15 mouse cellular contexts compared by ENCODE assay signal in the genomic region with DNA sequence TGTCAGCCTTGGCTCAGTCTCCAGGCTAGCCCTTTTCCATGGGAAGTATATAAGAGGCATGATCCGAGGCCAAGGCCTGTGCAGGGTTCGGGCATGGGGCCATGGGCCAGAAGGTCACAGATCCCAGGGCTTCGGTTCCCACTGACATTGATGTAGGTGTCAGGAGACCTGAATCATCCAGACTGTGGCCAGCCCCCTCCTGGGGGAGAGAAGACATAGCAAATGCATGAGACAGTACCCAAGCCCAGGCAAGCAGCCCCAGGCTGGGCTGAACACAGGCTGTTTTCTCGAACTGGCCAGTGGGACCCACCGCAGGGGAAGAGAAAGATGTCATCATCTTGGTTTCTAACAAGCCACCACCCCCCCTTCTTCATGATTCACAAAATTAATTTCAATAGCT. TPM values are rescaled to one million over a fixed set of nuclear protein-coding genes. Genes with fewer than 3 reads are reported as not detected.
DNase-seq lines count a peak whose midpoint lies in the region; TF ChIP-seq lines count a peak whose summit lies in the region.
"Had no signal": no experiment of that assay in that cellular context is flagged by ENCODE, and none has a peak within 500 bp of the region (broad histone marks: within the 10 kb centered on the region; RNA-seq: fewer than 3 reads in every experiment).

No protein-coding gene starts in this region.

- intact Hi-C loops in heart, adult 2 months (cut with DNase I), result no loop called here

- no peak overlapping the region for H3K9ac ChIP-seq in heart, adult 2 months (ENCODE audit: low read depth, low read length)
- H3K9ac ChIP-seq: heart, embryonic 13.5 days; limb, embryonic 15.5 days; lung, embryonic 15.5 days had no signal

- TF ChIP-seq CTCF in heart, adult 2 months (IDR thresholded peaks at IDR 0.05), result peak; percentile 26
- TF ChIP-seq CTCF in kidney, adult 2 months (conservative IDR thresholded peaks at IDR 0.05; ENCODE audit: insufficient read depth, insufficient read length, low read depth, low read length), result no peak

- DNase-seq in heart, adult 2 months, result peak in 1 of 2 experiments; percentile 73
- no peak for DNase-seq in heart, embryonic 10.5 days (ENCODE audit: low spot score)
- DNase-seq in Muller cell, postnatal 12 days (ENCODE audit: inconsistent ontology term), result peak; percentile 91
- peak; percentile 51 for DNase-seq in adrenal gland, postnatal 25 days
- no peak for DNase-seq in limb, embryonic 10.5 days (ENCODE audit: low spot score)
- no peak for DNase-seq in layer of hippocampus, adult 8-10 months (ENCODE audit: low spot score in 2 of 2)
- no peak for DNase-seq in kidney, adult 2 months
- DNase-seq: kidney, postnatal 10 days; midbrain, embryonic 14.5 days had no signal

- TF ChIP-seq EP300 in heart, adult 2 months (IDR thresholded peaks at IDR 0.05; ENCODE audit: insufficient read depth, low read depth, low read length), result no peak

- no peak overlapping the region for H3K4me3 ChIP-seq in heart, adult 2 months
- no peak overlapping the region for H3K4me3 ChIP-seq in heart, embryonic 10.5 days
- H3K4me3 ChIP-seq in limb, embryonic 10.5 days, result no peak overlapping the region
- no peak overlapping the region for H3K4me3 ChIP-seq in kidney, adult 2 months (ENCODE audit: insufficient read depth, low read depth, low read length)
- H3K4me3 ChIP-seq: heart, embryonic 13.5 days; limb, embryonic 15.5 days; lung, embryonic 15.5 days had no signal

- peaks cover 1% of the 10 kb centered on the region; the same call in 1 of the 2 replicates for H3K4me1 ChIP-seq in heart, adult 2 months (ENCODE audit: control insufficient read depth, insufficient read depth, low read length)
- peaks cover 10% of the 10 kb centered on the region; the same call in 1 of the 2 replicates for H3K4me1 ChIP-seq in heart, embryonic 10.5 days
- H3K4me1 ChIP-seq in limb, embryonic 10.5 days, result peaks cover 40% of the 10 kb centered on the region
- H3K4me1 ChIP-seq in kidney, adult 2 months (ENCODE audit: control insufficient read depth, insufficient read depth, low read length), result no peaks in the 10 kb centered on the region

- H3K9me3 ChIP-seq in heart, embryonic 10.5 days, result no peaks in the 10 kb centered on the region
- no peaks in the 10 kb centered on the region for H3K9me3 ChIP-seq in limb, embryonic 10.5 days (replicated peaks)
- H3K9me3 ChIP-seq: heart, embryonic 13.5 days; limb, embryonic 15.5 days; lung, embryonic 15.5 days had no signal

- WGBS in heart, adult 2 months, result 68% methylated on average over 5 of the region's 5 CpGs
- WGBS in heart, embryonic 10.5 days, result 72% methylated on average over 5 of the region's 5 CpGs
- 62% methylated on average over 5 of the region's 5 CpGs for whole genome bisulfite sequencing in limb, embryonic 10.5 days
- WGBS in kidney, adult 2 months, result 61% methylated on average over 5 of the region's 5 CpGs

- no peaks in the 10 kb centered on the region for H3K36me3 ChIP-seq in heart, adult 2 months (ENCODE audit: control insufficient read depth, insufficient read depth, low read length)
- H3K36me3 ChIP-seq in heart, embryonic 10.5 days, result no peaks in the 10 kb centered on the region
- H3K36me3 ChIP-seq in limb, embryonic 10.5 days, result no peaks in the 10 kb centered on the region
- no peaks in the 10 kb centered on the region for H3K36me3 ChIP-seq in kidney, adult 2 months (ENCODE audit: control insufficient read depth, insufficient read depth, low read length)
- H3K36me3 ChIP-seq: heart, embryonic 13.5 days; limb, embryonic 15.5 days; lung, embryonic 15.5 days had no signal

- no peaks in the 10 kb centered on the region for H3K27me3 ChIP-seq in heart, adult 2 months (ENCODE audit: control insufficient read depth, insufficient read depth, low read length)
- H3K27me3 ChIP-seq in heart, embryonic 10.5 days (ENCODE audit: insufficient read depth, poor library complexity, severe bottlenecking), result no peaks in the 10 kb centered on the region
- H3K27me3 ChIP-seq in limb, embryonic 10.5 days (ENCODE audit: low read depth, poor library complexity, severe bottlenecking), result no peaks in the 10 kb centered on the region
- H3K27me3 ChIP-seq in kidney, adult 2 months (replicated peaks; ENCODE audit: control insufficient read depth, insufficient read depth, low read length), result no peaks in the 10 kb centered on the region
- H3K27me3 ChIP-seq: heart, embryonic 13.5 days; limb, embryonic 15.5 days; lung, embryonic 15.5 days had no signal

- no peaks in the 10 kb centered on the region for H3K79me2 ChIP-seq in heart, adult 2 months (replicated peaks; ENCODE audit: control insufficient read depth, insufficient read depth, low read length)

- no peak for TF ChIP-seq POLR2A in heart, adult 2 months (IDR thresholded peaks at IDR 0.05; ENCODE audit: insufficient read depth, low read depth, low read length)
- TF ChIP-seq POLR2A in kidney, adult 2 months (IDR thresholded peaks at IDR 0.05; ENCODE audit: low read depth, low read length), result no peak

- H3K27ac ChIP-seq in heart, adult 2 months, result no peak overlapping the region; the same call in 1 of the 2 replicates
- H3K27ac ChIP-seq in heart, embryonic 10.5 days, result no peak overlapping the region
- 0 out of 2 replicates have a peak overlapping the region, but pooled peaks have one; percentile 14 for H3K27ac ChIP-seq in limb, embryonic 10.5 days
- no peak overlapping the region for H3K27ac ChIP-seq in kidney, adult 2 months (ENCODE audit: insufficient read depth, low read depth, low read length)
- H3K27ac ChIP-seq: heart, embryonic 13.5 days; limb, embryonic 15.5 days had no signal

RNA-seq across cellular contexts. Expression of gene Tmem270, which starts 33.9 kb away (rescaled TPM):
- not detected for total RNA-seq in heart, adult 2 months (2021)
- not detected in 2 replicates for polyA plus RNA-seq in heart, adult 2 months (2012; rRNA removed)
- polyA plus RNA-seq in heart, embryonic 10.5 days (2016; fragmentation: Nextera tagmentation; extraction: Ambion mirVana), result not detected in 2 replicates
- total RNA-seq in adrenal gland, postnatal 25 days (2021), result not detected in 2 replicates
- not detected in 2 replicates for polyA plus RNA-seq in limb, embryonic 10.5 days (2016; fragmentation: Nextera tagmentation; extraction: Ambion mirVana)
- total RNA-seq in layer of hippocampus, adult 8-10 months (2022), result not detected
- 0.09 TPM in 1 of 2 replicates, not detected in the other for polyA plus RNA-seq in kidney, adult 2 months (2012; rRNA removed)
- total RNA-seq: layer of hippocampus, postnatal 25 days; MEL had no signal
- polyA plus RNA-seq: heart, embryonic 13.5 days; hindbrain, embryonic 16.5 days; limb, embryonic 15.5 days; lung, embryonic 15.5 days; midbrain, embryonic 14.5 days had no signal

RNA-seq across cellular contexts. Expression of gene Cldn13, which starts 42.7 kb away (rescaled TPM):
- total RNA-seq in heart, adult 2 months (2021), result not detected
- polyA plus RNA-seq in heart, adult 2 months (2012; rRNA removed), result 0.10 TPM in 1 of 2 replicates, not detected in the other
- 6.1 and 8.5 TPM in 2 replicates for polyA plus RNA-seq in heart, embryonic 10.5 days (2016; fragmentation: Nextera tagmentation; extraction: Ambion mirVana)
- not detected in 2 replicates for total RNA-seq in adrenal gland, postnatal 25 days (2021)
- 2.1 and 2.3 TPM in 2 replicates for polyA plus RNA-seq in limb, embryonic 10.5 days (2016; fragmentation: Nextera tagmentation; extraction: Ambion mirVana)
- not detected for total RNA-seq in layer of hippocampus, adult 8-10 months (2022)
- not detected in 2 replicates for polyA plus RNA-seq in kidney, adult 2 months (2012; rRNA removed)
- total RNA-seq: layer of hippocampus, postnatal 25 days had no signal
- polyA plus RNA-seq: hindbrain, embryonic 16.5 days; midbrain, embryonic 14.5 days had no signal

RNA-seq across cellular contexts. Expression of gene Mettl27, which starts 59.6 kb away (rescaled TPM):
- total RNA-seq in heart, adult 2 months (2021), result 1 to 10 TPM; 4.1 to 6.7 TPM
- 2.8 TPM in 2 replicates for polyA plus RNA-seq in heart, adult 2 months (2012; rRNA removed)
- polyA plus RNA-seq in heart, embryonic 10.5 days (2016; fragmentation: Nextera tagmentation; extraction: Ambion mirVana), result 8.8 and 12.1 TPM in 2 replicates
- 24.9 and 39.9 TPM in 2 replicates for total RNA-seq in adrenal gland, postnatal 25 days (2021)
- 11.0 and 16.5 TPM in 2 replicates for polyA plus RNA-seq in limb, embryonic 10.5 days (2016; fragmentation: Nextera tagmentation; extraction: Ambion mirVana)
- 10 to 100 TPM in 2 of 4 experiments, 1 to 10 TPM in 2; 8.0 to 13.5 (median 10.8) TPM for total RNA-seq in layer of hippocampus, adult 8-10 months (2022)
- 33.7 and 38.0 TPM in 2 replicates for polyA plus RNA-seq in kidney, adult 2 months (2012; rRNA removed)

Comparison
In these comparisons a context has a peak if more than half of its experiments do, and no peak if none do; other contexts are left out.
1. DNase-seq: peak in Muller cell, postnatal 12 days (single experiment) and adrenal gland, postnatal 25 days (single experiment); none in heart, embryonic 10.5 days (single experiment), limb, embryonic 10.5 days (single experiment), layer of hippocampus, adult 8-10 months (0 of 2) and kidney, adult 2 months (single experiment).